ENCODE assay signal across 18 mouse cellular contexts in the genomic region with DNA sequence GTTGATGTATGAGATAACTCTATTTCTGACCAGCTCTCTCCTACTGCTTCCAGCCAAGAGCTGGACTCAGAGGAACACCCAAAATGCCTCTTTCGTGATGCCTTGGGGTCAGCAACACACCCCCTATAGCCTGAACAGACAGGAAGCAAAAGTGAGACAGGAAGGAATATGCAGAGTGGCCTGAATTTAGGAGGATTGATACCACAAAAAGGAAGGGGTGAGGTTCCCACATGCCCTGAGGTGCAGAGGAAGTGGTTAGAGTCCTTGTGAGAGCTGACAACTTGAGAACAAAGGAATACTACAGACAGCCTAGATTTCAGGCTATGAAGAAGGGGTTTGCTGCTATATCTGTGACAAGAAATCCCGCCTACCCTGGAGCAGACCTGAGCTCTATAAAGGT.
DNase-seq lines count a peak whose midpoint lies in the region; ATAC-seq lines count a peak whose summit lies in the region.
"Had no signal": no experiment of that assay in that cellular context is flagged by ENCODE, and none has a peak within 500 bp of the region (broad histone marks: within the 10 kb centered on the region; RNA-seq: fewer than 3 reads in every experiment).

No protein-coding gene starts in this region.

- H3K27me3 ChIP-seq in limb, embryonic 10.5 days (ENCODE audit: low read depth, poor library complexity, severe bottlenecking): peaks cover 86% of the 10 kb centered on the region
- H3K27me3 ChIP-seq: embryonic facial prominence, embryonic 12.5 days; hindbrain, embryonic 12.5 days; liver, embryonic 13.5 days; lung, embryonic 15.5 days; midbrain, embryonic 15.5 days had no signal

- no peak overlapping the region for H3K4me3 ChIP-seq in limb, embryonic 10.5 days
- H3K4me3 ChIP-seq: embryonic facial prominence, embryonic 12.5 days; hindbrain, embryonic 12.5 days; kidney, embryonic 15.5 days; limb, embryonic 12.5 days; liver, embryonic 13.5 days; lung, embryonic 15.5 days; megakaryocyte, embryonic 14.5 days; midbrain, embryonic 15.5 days had no signal

- WGBS in limb, embryonic 10.5 days: 76% methylated on average over 2 of the region's 2 CpGs

- no peak overlapping the region for H3K27ac ChIP-seq in limb, embryonic 10.5 days
- H3K27ac ChIP-seq: embryonic facial prominence, embryonic 12.5 days; hindbrain, embryonic 12.5 days; kidney, embryonic 15.5 days; limb, embryonic 12.5 days; liver, embryonic 13.5 days; lung, embryonic 15.5 days; midbrain, embryonic 15.5 days had no signal

- DNase-seq in CD4-positive, CD25-positive, alpha-beta regulatory T cell, adult 2 months (ENCODE audit: low read depth, low spot score): peak; percentile 54
- DNase-seq in naive thymus-derived CD4-positive, alpha-beta T cell, adult 2 months (ENCODE audit: low read depth): peak; percentile 70
- DNase-seq in thymus, postnatal 14 days: peak; percentile 41
- DNase-seq in limb, embryonic 10.5 days (ENCODE audit: low spot score): no peak
- no peak for DNase-seq in embryo, embryonic 10 days (ENCODE audit: low spot score)
- no peak for DNase-seq in right cerebral cortex, postnatal 14 days
- DNase-seq: adrenal gland, postnatal 36 days; cerebellum, postnatal 36 days; liver, embryonic 13.5 days had no signal

- no peaks in the 10 kb centered on the region for H3K36me3 ChIP-seq in limb, embryonic 10.5 days
- H3K36me3 ChIP-seq: embryonic facial prominence, embryonic 12.5 days; hindbrain, embryonic 12.5 days; kidney, embryonic 15.5 days; limb, embryonic 12.5 days; liver, embryonic 13.5 days; lung, embryonic 15.5 days; midbrain, embryonic 15.5 days had no signal

- peak; percentile 97 for ATAC-seq in common myeloid progenitor, adult 5-6 weeks (replicated peaks; ENCODE audit: low read depth, poor library complexity, severe bottlenecking)
- ATAC-seq: intestine, embryonic 16.5 days; midbrain, embryonic 15.5 days had no signal

- H3K9me3 ChIP-seq in limb, embryonic 10.5 days (replicated peaks): no peaks in the 10 kb centered on the region
- H3K9me3 ChIP-seq: embryonic facial prominence, embryonic 12.5 days; hindbrain, embryonic 12.5 days; kidney, embryonic 15.5 days; limb, embryonic 12.5 days; liver, embryonic 13.5 days; lung, embryonic 15.5 days; megakaryocyte, embryonic 14.5 days; midbrain, embryonic 15.5 days had no signal

- no peaks in the 10 kb centered on the region for H3K4me1 ChIP-seq in limb, embryonic 10.5 days
- H3K4me1 ChIP-seq: embryonic facial prominence, embryonic 12.5 days; hindbrain, embryonic 12.5 days; kidney, embryonic 15.5 days; limb, embryonic 12.5 days; liver, embryonic 13.5 days; lung, embryonic 15.5 days; midbrain, embryonic 15.5 days had no signal

Comparison
In these comparisons a context has a peak if more than half of its experiments do, and no peak if none do; other contexts are left out.
1. DNase-seq: peak in CD4-positive, CD25-positive, alpha-beta regulatory T cell, adult 2 months (single experiment), naive thymus-derived CD4-positive, alpha-beta T cell, adult 2 months (single experiment) and thymus, postnatal 14 days (single experiment); none in limb, embryonic 10.5 days (single experiment), embryo, embryonic 10 days (single experiment) and right cerebral cortex, postnatal 14 days (single experiment).